Mouse (Mus musculus) thymus, postnatal 25 days (tissue): ENCODE measurements at regions not wholly inside any gene's neighbourhood (a gene's known extent, or its start where the extent isn't known, plus 50 kb on each side); places are given as distances from the start of the nearest gene placed in this dataset.

ENCODE experiments used
- DNase-seq: peaks from one replicate; pipeline ENCODE4 v3.0.0; 2022

- DNase-seq, result no peak
Observed at GRCm38 (mm10) chrX:142552196-142552595, 129.0 kb upstream of the Tmem164 start.

GRCm38 (mm10) chrX:142554161-142554560 is 127.0 kb upstream of the Tmem164 start:
- peak; percentile 27 for DNase-seq

GRCm38 (mm10) chrX:142557496-142557895 is 123.7 kb upstream of the Tmem164 start:
- DNase-seq, result no peak

GRCm38 (mm10) chrX:142560209-142560912 is 120.8 kb upstream of the Tmem164 start:
- no peak for DNase-seq

- no peak for DNase-seq
Observed at GRCm38 (mm10) chrX:142561788-142562187, 119.4 kb upstream of the Tmem164 start.

GRCm38 (mm10) chrX:142564186-142564585 is 117.0 kb upstream of the Tmem164 start:
- no peak for DNase-seq

- DNase-seq, result no peak
Observed at GRCm38 (mm10) chrX:142571772-142572171, 109.4 kb upstream of the Tmem164 start.

GRCm38 (mm10) chrX:142574022-142574421 is 107.2 kb upstream of the Tmem164 start:
- DNase-seq, result no peak

- no peak for DNase-seq
Observed at GRCm38 (mm10) chrX:142574945-142575710, 106.1 kb upstream of the Tmem164 start.

GRCm38 (mm10) chrX:142576127-142576526 is 105.1 kb upstream of the Tmem164 start:
- no peak for DNase-seq

- DNase-seq, result no peak
Observed at GRCm38 (mm10) chrX:142577449-142578081, 103.6 kb upstream of the Tmem164 start.

GRCm38 (mm10) chrX:142585281-142585680 is 95.9 kb upstream of the Tmem164 start:
- no peak for DNase-seq

- no peak for DNase-seq
Observed at GRCm38 (mm10) chrX:142599377-142599776, 81.8 kb upstream of the Tmem164 start.

- DNase-seq, result no peak
Observed at GRCm38 (mm10) chrX:142600782-142601181, 80.4 kb upstream of the Tmem164 start.

- no peak for DNase-seq
Observed at GRCm38 (mm10) chrX:142605088-142605487, 76.1 kb upstream of the Tmem164 start.

GRCm38 (mm10) chrX:142606595-142607205 is 74.5 kb upstream of the Tmem164 start:
- DNase-seq, result no peak

GRCm38 (mm10) chrX:142616189-142616872 is 64.9 kb upstream of the Tmem164 start:
- no peak for DNase-seq

GRCm38 (mm10) chrX:142618389-142618788 is 62.8 kb upstream of the Tmem164 start:
- no peak for DNase-seq

- DNase-seq, result no peak
Observed at GRCm38 (mm10) chrX:142623359-142623758, 57.8 kb upstream of the Tmem164 start.

GRCm38 (mm10) chrX:142623882-142624281 is 57.3 kb upstream of the Tmem164 start:
- no peak for DNase-seq
